Mouse (Mus musculus) stomach, embryonic 14.5 days (tissue): ENCODE measurements around the gene Clec4a3. TPM values are rescaled to one million over a fixed set of nuclear protein-coding genes. Genes with fewer than 3 reads are reported as not detected.

Experiments
- ATAC-seq: fragments of 200-750 bp; cut with Nextera tagmentation; 2 replicates; pipeline ENCODE4 v1.8.0; 2017; ENCODE audit warnings: low read depth, moderate TSS enrichment; ENCODE audit not compliant: insufficient number of reproducible peaks, insufficient read depth, low FRiP score
- H3K27ac ChIP-seq: fragments of 300-500 bp; sonication (generic); 2 replicates; pipeline ENCODE4 v1.5.1; 2014; ENCODE audit warnings: mild to moderate bottlenecking, low read length, moderate library complexity, mixed read lengths
- H3K27me3 ChIP-seq: fragments of 300-500 bp; sonication (generic); 2 replicates; pipeline ENCODE4 v1.6.1; 2014; ENCODE audit warnings: low read length, control low read depth, mixed read lengths; ENCODE audit not compliant: control insufficient read depth, insufficient read depth
- H3K36me3 ChIP-seq: fragments of 300-500 bp; sonication (generic); 2 replicates; pipeline ENCODE4 v1.6.1; 2014; ENCODE audit warnings: mild to moderate bottlenecking, control low read depth, low read length, moderate library complexity, mixed read lengths; ENCODE audit not compliant: control insufficient read depth, insufficient read depth
- H3K4me1 ChIP-seq: fragments of 300-500 bp; sonication (generic); 2 replicates; pipeline ENCODE4 v1.6.1; 2014; ENCODE audit warnings: low read length, control low read depth, mixed read lengths; ENCODE audit not compliant: control insufficient read depth, insufficient read depth
- H3K4me2 ChIP-seq: fragments of 300-500 bp; sonication (generic); replicated peaks from 2 replicates; pipeline ENCODE4 v1.6.1; 2014; ENCODE audit warnings: low read depth, low read length, control low read depth
- H3K4me3 ChIP-seq: fragments of 300-500 bp; sonication (generic); 2 replicates; pipeline ENCODE4 v1.5.1; 2014; ENCODE audit warnings: low read depth, low read length, control low read depth
- H3K9ac ChIP-seq: fragments of 300-500 bp; sonication (generic); replicated peaks from 2 replicates; pipeline ENCODE4 v1.6.1; 2014; ENCODE audit warnings: low read depth, mild to moderate bottlenecking, control low read depth, low read length, moderate library complexity, mixed read lengths
- H3K9me3 ChIP-seq: fragments of 300-500 bp; sonication (generic); 2 replicates; pipeline ENCODE4 v1.6.1; 2016; ENCODE audit warnings: low read depth, low read length, control low read depth; ENCODE audit not compliant: control insufficient read depth
- WGBS: fragments of 180-500 bp; shearing (Covaris S2); extraction: QIAGEN DNeasy Blood & Tissue Kit; methylation state at CpG from one replicate; pipeline ENCODE4 v1.1.7; 2014; 5-methylcytosine and 5-hydroxymethylcytosine counted together
- polyA plus RNA-seq: library from polyadenylated mRNA; unstranded; fragments of >200 nt; fragmentation: Nextera tagmentation; extraction: Ambion mirVana; gene quantifications from 2 replicates; pipeline ENCODE4 v1.2.1, GENCODE M21; 2014

The Clec4a3 gene
- 2.6 and 4.2 TPM in 2 replicates for polyA plus RNA-seq

DNA sequence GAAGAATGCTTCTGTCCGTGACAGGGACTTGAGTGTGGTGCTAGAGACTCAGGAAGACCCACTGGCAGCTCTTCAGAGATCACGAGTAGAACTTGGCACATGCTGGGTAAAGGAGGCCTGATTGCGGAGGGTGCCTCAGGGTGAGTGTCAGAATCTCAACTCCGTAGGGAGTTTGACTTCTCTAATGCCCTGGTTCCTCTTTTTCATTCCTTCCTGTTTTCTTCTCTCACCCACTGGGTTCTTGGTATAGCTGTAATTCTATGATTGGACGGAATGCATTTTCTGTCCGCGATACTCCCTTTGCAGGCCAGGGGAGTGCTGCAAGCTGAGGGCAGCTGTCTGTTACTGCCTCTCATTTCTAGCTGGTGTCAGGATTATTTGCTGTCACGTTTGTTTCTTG is at the start of gene Clec4a3:
Clec4a3 (plus strand) TSS at position 115 of the 400 bp plus-strand sequence.
- no peaks in the 10 kb centered on the region for H3K27me3 ChIP-seq
- H3K36me3 ChIP-seq: no peaks in the 10 kb centered on the region
- H3K9me3 ChIP-seq: no peaks in the 10 kb centered on the region
- H3K4me2 ChIP-seq: no peak within 1 kb of the TSS
- 87% methylated on average over 8 of the region's 8 CpGs for WGBS
- no peak within 1 kb of the TSS for H3K4me3 ChIP-seq
- no peak for ATAC-seq
- H3K9ac ChIP-seq: no peak within 1 kb of the TSS
- H3K27ac ChIP-seq: no peak within 1 kb of the TSS
- no peaks in the 10 kb centered on the region for H3K4me1 ChIP-seq

DNA sequence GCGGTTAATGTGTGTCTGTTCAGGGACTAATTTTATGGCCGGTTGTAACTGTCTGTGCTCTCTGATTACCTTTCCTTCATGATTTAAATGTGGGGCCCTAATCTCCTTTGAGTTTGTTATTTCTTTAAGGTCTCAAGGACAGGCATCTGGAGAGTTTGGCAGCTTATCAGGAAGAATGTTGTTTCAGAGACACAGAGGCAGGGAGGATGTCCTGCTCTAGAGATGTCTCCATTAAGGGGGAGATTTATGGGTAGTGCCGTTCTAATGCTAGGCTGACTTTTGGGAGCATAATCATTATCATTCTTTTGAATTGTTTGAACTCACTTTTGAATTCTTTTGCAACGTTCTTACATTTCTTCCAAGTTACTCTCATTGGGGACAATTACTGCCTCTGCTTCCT is 32.4 kb upstream of the Clec4a3 start:
- no peak for ATAC-seq
- H3K9me3 ChIP-seq: no peaks in the 10 kb centered on the region
- no peaks in the 10 kb centered on the region for H3K4me1 ChIP-seq
- no peak overlapping the region for H3K4me3 ChIP-seq
- 29% methylated on average over 4 of the region's 4 CpGs for WGBS
- H3K9ac ChIP-seq: no peak overlapping the region
- H3K4me2 ChIP-seq: no peak overlapping the region
- H3K27me3 ChIP-seq: no peaks in the 10 kb centered on the region
- H3K36me3 ChIP-seq: no peaks in the 10 kb centered on the region
- no peak overlapping the region for H3K27ac ChIP-seq

DNA sequence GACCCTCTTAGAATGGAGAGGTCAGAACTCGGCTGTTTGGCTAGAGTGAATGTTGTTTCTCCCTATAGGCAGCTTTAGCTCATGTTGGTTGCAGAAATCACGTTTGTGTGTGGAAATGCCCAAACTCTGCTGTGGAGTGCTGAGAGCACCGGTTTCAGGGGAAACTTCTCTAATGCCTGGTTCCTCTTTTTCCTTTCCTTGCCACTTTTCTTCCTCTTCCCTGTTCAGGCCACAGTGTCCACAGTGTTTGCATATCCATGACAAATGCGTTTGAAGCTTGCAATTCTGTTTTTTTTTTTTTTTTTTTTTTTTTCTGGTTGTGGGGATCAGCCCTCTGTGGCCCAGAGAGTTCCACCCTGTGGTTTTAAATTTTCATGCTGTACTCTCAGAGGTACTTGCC is 30.9 kb upstream of the Clec4a3 start, which contains the start of gene Clec4a1:
Clec4a1 (plus strand) TSS at position 398 of the 400 bp plus-strand sequence.
- ATAC-seq: no peak
- Histone ChIP-seq H3K4me1 (no peaks in the 10 kb centered on the region), H3K9ac (no peak within 1 kb of the TSS), H3K4me2 (no peak within 1 kb of the TSS), H3K27me3 (no peaks in the 10 kb centered on the region), H3K4me3 (no peak within 1 kb of the TSS), H3K9me3 (no peaks in the 10 kb centered on the region), H3K36me3 (no peaks in the 10 kb centered on the region), H3K27ac (no peak within 1 kb of the TSS)
- WGBS: 32% methylated on average over 4 of the region's 4 CpGs

DNA sequence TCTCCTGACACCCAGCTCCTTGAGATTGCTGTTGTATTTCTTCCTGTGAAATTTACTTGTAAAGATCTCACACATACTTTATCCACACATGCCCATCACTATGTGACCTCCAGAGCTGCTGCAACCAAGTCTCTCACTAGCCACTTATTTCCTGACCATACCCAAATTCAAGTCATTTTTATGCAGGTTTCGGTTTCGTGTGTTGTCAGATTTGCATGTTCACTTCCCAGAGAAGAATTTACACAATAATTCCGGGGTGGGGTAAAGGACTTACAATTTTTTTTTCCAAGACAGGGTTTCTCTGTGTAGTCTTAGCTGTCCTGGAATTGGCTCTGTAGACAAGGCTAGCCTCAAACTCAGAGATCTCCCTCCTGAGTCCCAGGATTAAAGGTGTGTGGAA is 17.5 kb upstream of the Clec4a3 start:
- no peak for ATAC-seq
- WGBS: 85% methylated on average over 3 of the region's 3 CpGs
- Histone ChIP-seq H3K4me1 (no peaks in the 10 kb centered on the region), H3K36me3 (no peaks in the 10 kb centered on the region), H3K9me3 (no peaks in the 10 kb centered on the region), H3K9ac (no peak overlapping the region), H3K4me2 (no peak overlapping the region), H3K27ac (no peak overlapping the region), H3K4me3 (no peak overlapping the region), H3K27me3 (no peaks in the 10 kb centered on the region)

DNA sequence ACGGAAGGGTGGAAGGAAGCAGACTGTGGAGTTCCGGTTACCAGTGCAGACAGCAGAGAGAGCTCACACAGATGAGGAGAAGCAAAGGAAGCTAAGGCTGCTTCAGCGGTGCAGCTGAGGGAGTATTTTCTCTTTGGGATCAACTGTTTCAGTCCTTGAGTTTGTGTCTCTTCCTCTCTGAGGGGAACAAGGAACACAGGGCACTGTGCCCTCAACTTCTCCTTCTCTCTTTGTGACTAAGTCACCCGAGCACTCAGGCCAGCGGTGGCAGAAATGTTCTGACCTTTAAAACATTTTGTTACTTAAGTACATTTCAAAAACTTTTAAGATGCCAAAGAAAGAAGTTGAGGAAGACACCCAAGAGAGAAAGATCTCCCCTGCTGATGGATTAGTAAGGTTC is 12.7 kb upstream of the Clec4a3 start:
- Histone ChIP-seq H3K27me3 (no peaks in the 10 kb centered on the region), H3K9me3 (no peaks in the 10 kb centered on the region), H3K4me1 (no peaks in the 10 kb centered on the region), H3K4me2 (no peak overlapping the region), H3K27ac (no peak overlapping the region), H3K4me3 (no peak overlapping the region), H3K9ac (no peak overlapping the region), H3K36me3 (no peaks in the 10 kb centered on the region)
- ATAC-seq: no peak
- WGBS: 86% methylated on average over 5 of the region's 5 CpGs

DNA sequence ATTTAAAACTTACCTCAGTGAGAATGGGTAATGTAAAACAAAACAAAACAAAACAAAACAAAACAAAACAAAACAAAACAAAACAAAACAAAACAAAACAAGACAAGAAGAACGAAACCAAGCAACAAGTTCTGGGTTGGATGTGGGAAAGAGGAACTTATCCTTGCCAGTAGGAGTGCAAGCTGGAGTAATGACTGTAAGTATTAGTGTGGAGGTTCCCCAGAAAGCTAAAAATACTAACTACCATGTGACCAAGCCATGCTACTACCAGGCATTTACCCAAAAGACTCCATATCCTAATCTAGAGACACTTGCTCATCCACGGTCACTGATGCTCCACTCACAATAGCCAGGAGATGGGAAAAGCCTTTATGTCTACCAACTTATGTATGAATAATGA is 5.6 kb upstream of the Clec4a3 start:
- Histone ChIP-seq H3K9ac (no peak overlapping the region), H3K27ac (no peak overlapping the region), H3K9me3 (no peaks in the 10 kb centered on the region), H3K4me3 (no peak overlapping the region), H3K27me3 (no peaks in the 10 kb centered on the region), H3K36me3 (no peaks in the 10 kb centered on the region), H3K4me2 (no peak overlapping the region), H3K4me1 (no peaks in the 10 kb centered on the region)
- no peak for ATAC-seq
- WGBS: 80% methylated on average over 2 of the region's 2 CpGs

DNA sequence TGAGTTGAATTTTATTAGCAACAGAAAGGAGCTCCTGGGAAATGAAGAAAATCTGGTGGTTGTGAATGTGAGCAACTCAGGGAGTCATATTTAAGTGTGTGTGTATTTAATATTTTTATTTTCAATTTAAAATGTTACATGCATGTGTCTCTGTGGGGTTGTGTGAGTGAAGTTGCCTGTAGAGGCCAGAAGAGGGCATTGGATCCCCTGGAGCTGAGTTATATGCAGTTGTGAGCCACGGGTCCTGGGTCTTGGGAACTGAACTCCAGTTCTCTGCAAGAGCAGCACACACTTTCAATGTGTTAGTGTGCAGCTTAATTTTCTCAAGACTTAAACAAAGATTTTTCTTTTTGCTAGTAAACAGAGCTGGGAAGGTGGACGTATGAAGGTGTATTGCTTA is 12.2 kb downstream of the Clec4a3 start:
- H3K27me3 ChIP-seq: no peaks in the 10 kb centered on the region
- H3K4me1 ChIP-seq: no peaks in the 10 kb centered on the region
- ATAC-seq: no peak
- no peaks in the 10 kb centered on the region for H3K9me3 ChIP-seq
- no peak overlapping the region for H3K9ac ChIP-seq
- 69% methylated on average over 2 of the region's 2 CpGs for WGBS
- no peaks in the 10 kb centered on the region for H3K36me3 ChIP-seq
- H3K4me2 ChIP-seq: no peak overlapping the region
- H3K27ac ChIP-seq: no peak overlapping the region
- H3K4me3 ChIP-seq: no peak overlapping the region

DNA sequence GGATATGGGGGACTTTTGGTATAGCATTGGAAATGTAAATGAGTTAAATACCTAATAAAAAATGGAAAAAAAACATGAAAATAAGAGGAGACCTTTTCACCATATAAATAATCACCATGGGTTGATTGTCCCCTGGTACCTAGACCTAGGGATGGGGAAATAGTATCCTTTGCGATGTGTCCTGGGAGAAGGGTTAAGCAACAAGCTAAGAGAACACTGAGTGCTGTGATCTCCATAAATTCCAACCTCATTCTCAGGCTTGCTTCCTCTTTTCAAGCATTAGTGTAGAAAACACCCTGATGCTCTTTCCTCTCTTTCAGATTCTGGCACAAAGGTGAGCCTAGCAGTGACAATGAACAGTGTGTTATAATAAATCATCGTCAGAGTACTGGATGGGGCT is 16.7 kb downstream of the Clec4a3 start:
- H3K4me3 ChIP-seq: no peak overlapping the region
- WGBS: 75% methylated on average over 2 of the region's 2 CpGs
- no peaks in the 10 kb centered on the region for H3K9me3 ChIP-seq
- H3K4me2 ChIP-seq: no peak overlapping the region
- no peaks in the 10 kb centered on the region for H3K27me3 ChIP-seq
- no peak overlapping the region for H3K27ac ChIP-seq
- no peaks in the 10 kb centered on the region for H3K4me1 ChIP-seq
- no peak for ATAC-seq
- H3K9ac ChIP-seq: no peak overlapping the region
- H3K36me3 ChIP-seq: no peaks in the 10 kb centered on the region

DNA sequence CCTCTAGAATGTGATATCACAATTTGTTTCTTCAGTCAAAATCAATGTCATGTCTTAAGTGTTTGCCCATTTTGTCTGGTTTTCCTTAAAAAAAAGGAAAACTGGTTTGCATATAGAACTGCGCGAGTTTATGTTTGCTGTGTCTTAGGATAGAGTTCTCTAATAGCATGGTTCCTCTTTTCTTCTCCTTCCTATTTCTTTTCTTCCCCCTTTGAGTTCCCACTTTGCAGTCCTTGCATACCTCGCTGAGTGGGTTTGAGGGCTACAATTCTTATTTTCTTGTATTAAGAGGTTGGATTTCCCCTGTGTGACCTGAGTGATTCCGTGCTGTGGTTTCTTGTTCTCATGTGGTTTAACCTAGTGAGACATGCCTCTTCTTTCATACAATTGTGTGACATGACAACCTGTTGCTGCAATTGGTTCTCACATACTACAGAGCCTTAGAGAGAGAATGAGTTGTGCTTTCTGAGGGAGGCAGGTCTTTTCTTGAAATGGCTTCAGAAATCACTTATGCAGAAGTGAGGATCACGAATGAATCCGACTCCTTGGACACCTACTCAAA is 37.6 kb downstream of the Clec4a3 start, which contains the start of gene Clec4a4:
Clec4a4 (plus strand) TSS at position 492 of the 562 bp plus-strand sequence.
- no peak within 1 kb of the TSS for H3K4me2 ChIP-seq

More for the DNA sequence above, 37.6 kb downstream of the Clec4a3 start, which contains the start of gene Clec4a4:
- Histone ChIP-seq H3K27ac (no peak within 1 kb of the TSS), H3K4me1 (no peaks in the 10 kb centered on the region), H3K9me3 (no peaks in the 10 kb centered on the region), H3K36me3 (no peaks in the 10 kb centered on the region), H3K27me3 (no peaks in the 10 kb centered on the region), H3K4me3 (no peak within 1 kb of the TSS), H3K9ac (no peak within 1 kb of the TSS)
- no peak for ATAC-seq
- 82% methylated on average over 6 of the region's 6 CpGs for WGBS
